Mouse (Mus musculus) frontal cortex, postnatal 25 days (tissue): Measurements from ENCODE around the gene Wnt6.
"Not testable (repeated sequence)": the region's sequence is repeated elsewhere in the genome, so short reads cannot be mapped to it uniquely, and the experiment has no call there.

ENCODE experiments used
- DNase-seq, 2 experiments: peaks; one replicate each; pipeline ENCODE4 v3.0.0; 2022; ENCODE audit warnings: low spot score in 2 of 2

Wnt6 gene

GRCm38 (mm10) chr1:74806360-74807311 is 34.9 kb downstream of the Wnt6 start:
- DNase-seq: peak in 1 of 2 experiments; percentile 56

- DNase-seq: no peak
These were observed 35.9 kb downstream of the Wnt6 start for GRCm38 (mm10) chr1:74807551-74808071.

GRCm38 (mm10) chr1:74808078-74808477 is 36.4 kb downstream of the Wnt6 start:
- DNase-seq: peak; percentile 91

- DNase-seq: no peak
These were observed 37.3 kb downstream of the Wnt6 start for GRCm38 (mm10) chr1:74809007-74809406.

GRCm38 (mm10) chr1:74814931-74815647 is 43.4 kb downstream of the Wnt6 start:
- no peak for DNase-seq

- not testable (repeated sequence) for DNase-seq
These were observed 44.3 kb downstream of the Wnt6 start for GRCm38 (mm10) chr1:74815965-74816364.

- DNase-seq: peak; percentile 70 to 86
These were observed 45.0 kb downstream of the Wnt6 start for GRCm38 (mm10) chr1:74816612-74817199.

GRCm38 (mm10) chr1:74817219-74817618 is 45.5 kb downstream of the Wnt6 start:
- DNase-seq: no peak

- no peak for DNase-seq
These were observed 46.8 kb downstream of the Wnt6 start for GRCm38 (mm10) chr1:74818509-74818908.

- DNase-seq: not testable (repeated sequence)
These were observed 51.9 kb downstream of the Wnt6 start for GRCm38 (mm10) chr1:74823598-74823997.

GRCm38 (mm10) chr1:74824518-74825302 is 53.0 kb downstream of the Wnt6 start:
- peak; percentile 33 to 36 for DNase-seq

- DNase-seq: no peak
These were observed 58.4 kb downstream of the Wnt6 start for GRCm38 (mm10) chr1:74830061-74830460.

GRCm38 (mm10) chr1:74833255-74833654 is 61.6 kb downstream of the Wnt6 start:
- DNase-seq: no peak
